Mouse (Mus musculus) heart, adult 9 months (tissue): ENCODE data around the gene Mrgprb4.

Experiments
- DNase-seq, 2 experiments: peaks; one replicate each; pipeline ENCODE4 v3.0.0; 2022; ENCODE audit warnings: low spot score in 2 of 2

Mrgprb4 gene

DNA sequence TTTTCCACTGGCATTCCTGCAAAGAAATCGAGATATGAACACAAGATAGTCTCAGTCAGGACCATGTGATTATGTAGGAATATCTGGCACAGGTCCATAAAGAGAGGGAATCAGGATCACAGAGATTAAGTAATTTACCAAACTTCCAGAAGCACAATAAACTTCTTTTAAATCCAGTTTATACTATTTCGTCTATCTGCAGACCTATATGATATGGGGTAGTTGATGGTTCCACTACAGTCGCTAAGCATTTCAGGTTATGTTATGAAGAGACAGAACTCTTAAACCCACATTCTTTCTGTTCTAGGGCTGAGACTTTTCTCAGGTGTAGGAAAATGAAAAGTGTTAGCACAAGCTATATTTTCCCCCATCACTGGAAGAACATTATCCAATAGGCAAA is at the start of gene Mrgprb4:
Mrgprb4 (minus strand) TSS at position 101 of the 400 bp plus-strand sequence.
- DNase-seq = no peak

DNA sequence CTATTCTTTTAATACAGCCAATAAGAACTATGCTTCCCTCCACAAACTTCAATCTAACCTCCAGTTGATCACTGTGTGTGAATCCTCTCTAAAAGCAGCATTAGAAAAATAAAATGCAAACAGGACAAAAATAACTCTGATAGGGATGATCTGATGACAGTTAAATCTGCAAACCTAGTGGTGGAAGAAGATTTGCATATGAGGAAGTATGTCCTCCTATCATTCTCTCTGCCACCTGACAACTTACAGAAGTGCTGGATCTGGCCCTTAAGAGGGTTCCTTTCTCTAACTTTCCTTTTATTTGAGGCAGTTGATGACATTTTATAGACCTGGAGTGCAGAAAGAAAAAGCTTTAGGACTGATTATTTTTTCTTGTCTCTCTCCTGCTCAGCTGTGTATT is 27.0 kb upstream of the Mrgprb4 start:
- DNase-seq = no peak

DNA sequence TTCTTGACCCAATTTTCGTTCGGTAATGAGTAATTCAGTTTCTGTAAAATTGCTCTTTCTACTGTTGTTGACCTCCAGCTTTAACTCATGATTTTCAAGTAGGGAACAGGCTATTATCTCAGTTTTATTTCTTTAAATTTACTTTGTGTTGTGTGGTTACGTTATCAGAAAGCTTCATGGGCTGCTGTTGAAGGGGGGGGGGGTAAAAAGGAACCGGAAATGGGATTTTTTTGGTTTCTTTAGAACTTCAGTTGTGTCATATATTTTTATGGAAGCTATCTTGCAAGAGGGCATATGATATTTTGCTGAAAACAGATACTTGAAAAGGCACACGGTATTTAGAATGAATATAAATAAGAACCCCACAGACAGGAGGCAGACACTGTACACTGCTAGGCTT is 26.0 kb upstream of the Mrgprb4 start:
- DNase-seq = no peak

DNA sequence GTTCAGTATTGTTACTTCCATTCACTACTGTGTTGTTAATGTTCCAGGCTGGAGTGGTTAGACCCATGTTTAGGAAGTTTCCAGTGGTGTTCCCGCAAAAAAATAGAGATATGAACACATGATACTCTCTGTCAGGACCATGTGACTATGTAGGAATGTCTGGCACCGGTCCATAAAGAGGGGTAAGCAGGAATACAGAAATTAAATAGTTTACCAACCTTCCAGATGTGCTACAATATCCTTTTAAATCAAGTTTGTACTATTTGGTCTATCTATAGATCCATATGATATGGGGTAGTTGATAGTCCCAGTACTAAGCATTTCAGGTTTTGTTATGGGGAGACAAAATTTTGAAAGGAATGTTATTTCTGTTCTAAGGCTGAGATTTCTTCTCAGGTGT is 30.2 kb downstream of the Mrgprb4 start, which contains the start of gene Mrgprb5:
Mrgprb5 (minus strand) TSS at position 101 of the 400 bp plus-strand sequence.
- DNase-seq = no peak

DNA sequence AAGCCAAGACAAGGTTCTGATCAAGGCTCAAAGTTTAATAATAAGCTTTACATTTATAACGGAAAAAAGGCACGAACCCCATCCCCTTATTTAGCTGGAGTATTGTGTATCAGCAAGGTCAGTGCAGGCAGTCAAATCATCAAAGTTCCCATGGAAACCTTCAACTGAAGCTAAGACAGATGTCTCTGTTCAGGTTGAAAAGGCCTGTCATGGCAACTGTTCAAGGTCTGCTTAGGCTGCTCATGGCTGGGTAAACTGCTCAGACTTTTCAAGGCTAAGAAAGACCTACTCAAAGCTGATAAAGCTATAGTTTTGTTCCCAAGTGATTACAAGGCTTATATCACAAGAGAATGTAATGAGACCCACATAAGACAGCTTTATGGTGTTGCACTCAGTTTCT is 31.6 kb downstream of the Mrgprb4 start:
- DNase-seq = no peak
